Mouse (Mus musculus): Measurements from ENCODE around the gene Usp47.

- TF ChIP-seq CTCF (IDR thresholded peaks at IDR 0.05; ENCODE audit: borderline replicate concordance, extremely low read depth, insufficient read depth, insufficient read length) (no peak), POLR2A (IDR thresholded peaks at IDR 0.05; ENCODE audit: borderline replicate concordance, extremely low read depth, insufficient read depth, insufficient read length, poor library complexity, severe bottlenecking) (no peak)
These were observed 519 bp downstream of the Usp47 start for GRCm38 (mm10) chr7:112023601-112024445.

Measured in brain, embryonic 14.5 days (tissue).